Mouse (Mus musculus): ENCODE measurements around the gene Akr1b7. TPM values are rescaled to one million over a fixed set of nuclear protein-coding genes. Genes with fewer than 3 reads are reported as not detected.
A peak's percentile ranks its signal among the peaks of the same experiment; 100 is the strongest.

Akr1b7 gene
- polyA plus RNA-seq, 1 experiment from 2014 or later = 135 TPM

GRCm38 (mm10) chr6:34384701-34385370 lies 27.3 kb upstream of the Akr1b7 start:
- no peaks in the 10 kb centered on the region for H3K9me3 ChIP-seq (ENCODE audit: low read length)
- H3K27me3 ChIP-seq (ENCODE audit: insufficient read depth, low read length) = no peaks in the 10 kb centered on the region
- peak overlapping the region; percentile 93 for H3K4me2 ChIP-seq (replicated peaks; ENCODE audit: low read depth, low read length)
- WGBS = 2% methylated on average over 13 of the region's 13 CpGs
- peak overlapping the region; percentile 78 for H3K27ac ChIP-seq (ENCODE audit: low read length)
- 0 out of 2 replicates have a peak, but pooled peaks cover 14% of the 10 kb centered on the region for H3K36me3 ChIP-seq (ENCODE audit: insufficient read depth, low read length)
- peak overlapping the region; percentile 72 for H3K9ac ChIP-seq (replicated peaks; ENCODE audit: low read length)
- H3K4me3 ChIP-seq (ENCODE audit: low read length) = peak overlapping the region; percentile 72
- peak; percentile 81 for ATAC-seq (ENCODE audit: low FRiP score, low TSS enrichment)
- H3K4me1 ChIP-seq (ENCODE audit: insufficient read depth, low read length) = no peaks in the 10 kb centered on the region

DNA sequence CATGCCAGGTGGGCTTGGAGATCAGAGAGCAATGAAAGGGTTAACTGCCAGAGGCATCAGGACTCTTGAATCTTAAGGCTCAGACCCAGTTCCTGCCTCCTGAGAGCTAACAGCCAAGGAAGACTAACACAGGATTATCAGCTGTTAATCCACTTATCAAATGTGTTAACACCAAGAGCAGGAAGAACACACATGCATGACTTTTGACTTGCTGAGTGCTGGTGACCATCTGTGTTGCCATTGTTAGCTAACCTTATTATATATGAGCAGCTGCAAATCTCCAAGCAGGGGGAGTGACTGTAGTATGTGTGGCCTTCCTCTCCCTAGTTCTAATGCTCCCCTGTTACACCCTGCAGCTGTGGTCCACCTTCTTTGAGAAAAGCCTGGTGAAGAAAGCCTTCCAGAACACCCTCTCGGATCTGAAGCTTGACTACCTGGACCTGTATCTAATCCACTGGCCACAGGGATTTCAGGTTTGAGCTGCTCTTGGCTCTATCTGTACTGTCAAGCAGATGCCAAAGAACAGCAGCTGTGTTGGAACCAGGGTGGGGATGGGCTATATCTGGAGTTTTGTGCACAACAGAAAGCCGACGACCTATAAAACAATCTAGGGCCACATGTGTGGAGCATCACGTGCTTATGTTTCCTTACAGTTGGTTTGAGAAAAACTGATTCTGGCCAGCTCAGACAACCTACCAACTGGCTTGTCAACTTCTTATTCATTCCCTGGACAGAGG lies 23.5 kb upstream of the Akr1b7 start:
- H3K4me3 ChIP-seq (ENCODE audit: low read length) = no peak overlapping the region
- H3K36me3 ChIP-seq (ENCODE audit: insufficient read depth, low read length) = peaks cover 32% of the 10 kb centered on the region
- no peak overlapping the region for H3K9ac ChIP-seq (replicated peaks; ENCODE audit: low read length)
- H3K4me1 ChIP-seq (ENCODE audit: insufficient read depth, low read length) = no peaks in the 10 kb centered on the region
- no peak for ATAC-seq (ENCODE audit: low FRiP score, low TSS enrichment)
- no peaks in the 10 kb centered on the region for H3K27me3 ChIP-seq (ENCODE audit: insufficient read depth, low read length)
- H3K9me3 ChIP-seq (ENCODE audit: low read length) = no peaks in the 10 kb centered on the region
- H3K27ac ChIP-seq (ENCODE audit: low read length) = no peak overlapping the region
- 85% methylated on average over 4 of the region's 4 CpGs for WGBS
- H3K4me2 ChIP-seq (replicated peaks; ENCODE audit: low read depth, low read length) = no peak overlapping the region

GRCm38 (mm10) chr6:34395897-34396296 lies 16.2 kb upstream of the Akr1b7 start:
- Histone ChIP-seq H3K27ac (ENCODE audit: low read length) (no peak overlapping the region), H3K9ac (replicated peaks; ENCODE audit: low read length) (no peak overlapping the region), H3K4me2 (replicated peaks; ENCODE audit: low read depth, low read length) (no peak overlapping the region), H3K4me1 (ENCODE audit: insufficient read depth, low read length) (no peaks in the 10 kb centered on the region; the same call in 1 of the 2 replicates), H3K4me3 (ENCODE audit: low read length) (no peak overlapping the region), H3K36me3 (ENCODE audit: insufficient read depth, low read length) (peaks cover 19% of the 10 kb centered on the region), H3K27me3 (ENCODE audit: insufficient read depth, low read length) (no peaks in the 10 kb centered on the region), H3K9me3 (ENCODE audit: low read length) (no peaks in the 10 kb centered on the region)
- ATAC-seq (ENCODE audit: low FRiP score, low TSS enrichment) = no peak
- WGBS = 55% methylated on average over 5 of the region's 5 CpGs

DNA sequence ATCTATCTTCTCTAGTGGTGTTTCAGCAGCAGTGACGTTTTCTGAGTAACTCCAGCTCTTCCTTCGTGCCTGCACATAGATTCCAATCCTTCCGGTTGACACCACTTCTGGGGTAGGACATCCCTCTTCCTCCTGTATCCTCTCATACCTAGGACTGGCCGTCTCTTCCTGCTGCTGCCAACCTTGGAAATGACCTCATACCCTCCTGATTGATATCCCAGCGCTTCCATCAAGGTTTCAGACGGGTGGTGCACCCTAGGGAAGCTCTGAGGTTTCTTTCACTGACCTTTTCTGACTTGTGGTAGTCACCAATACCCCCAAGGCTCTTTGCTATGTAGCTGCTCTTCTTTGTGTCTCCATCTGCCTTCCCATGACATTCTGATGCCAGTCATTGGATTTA lies 13.7 kb upstream of the Akr1b7 start:
- Histone ChIP-seq H3K27me3 (ENCODE audit: insufficient read depth, low read length) (no peaks in the 10 kb centered on the region), H3K27ac (ENCODE audit: low read length) (no peak overlapping the region), H3K9ac (replicated peaks; ENCODE audit: low read length) (no peak overlapping the region), H3K9me3 (ENCODE audit: low read length) (no peaks in the 10 kb centered on the region), H3K4me2 (replicated peaks; ENCODE audit: low read depth, low read length) (no peak overlapping the region), H3K4me1 (ENCODE audit: insufficient read depth, low read length) (no peaks in the 10 kb centered on the region; the same call in 1 of the 2 replicates), H3K4me3 (ENCODE audit: low read length) (no peak overlapping the region), H3K36me3 (ENCODE audit: insufficient read depth, low read length) (peaks cover 9% of the 10 kb centered on the region; the same call in 1 of the 2 replicates)
- 84% methylated on average over 6 of the region's 6 CpGs for WGBS
- no peak for ATAC-seq (ENCODE audit: low FRiP score, low TSS enrichment)

DNA sequence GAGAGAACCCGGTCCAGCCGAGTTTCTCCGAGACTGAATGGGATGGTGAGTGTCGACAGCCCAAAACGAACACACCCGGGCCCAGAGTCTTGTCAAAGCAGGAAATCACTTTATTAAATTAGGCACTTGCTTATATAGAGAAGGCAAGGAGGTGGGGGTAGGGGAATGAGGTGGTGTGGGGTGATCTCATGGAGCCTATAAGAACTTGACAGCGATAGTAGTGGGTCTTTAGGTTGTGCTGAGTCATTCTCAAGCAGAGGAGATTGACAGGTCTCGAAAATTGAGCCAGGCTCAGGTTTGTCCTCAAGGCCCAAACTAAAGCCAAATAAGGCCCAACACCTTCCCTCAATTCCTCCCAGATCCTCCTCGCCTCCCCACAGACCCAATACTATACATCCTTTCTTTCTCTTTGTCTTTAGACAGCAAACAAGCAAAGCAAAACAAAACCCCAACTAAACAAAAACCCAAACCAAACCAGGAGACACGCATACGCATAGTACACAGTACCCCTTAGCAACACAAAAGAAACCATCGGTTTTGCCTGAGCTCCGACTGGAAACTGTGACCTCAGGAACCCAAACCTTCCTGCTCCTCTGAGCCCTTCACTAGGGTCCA lies 12.4 kb upstream of the Akr1b7 start:
- WGBS = 87% methylated on average over 13 of the region's 13 CpGs
- no peaks in the 10 kb centered on the region; the same call in 1 of the 2 replicates for H3K4me1 ChIP-seq (ENCODE audit: insufficient read depth, low read length)
- H3K36me3 ChIP-seq (ENCODE audit: insufficient read depth, low read length) = peaks cover 5% of the 10 kb centered on the region; the same call in 1 of the 2 replicates
- H3K27ac ChIP-seq (ENCODE audit: low read length) = no peak overlapping the region
- H3K4me3 ChIP-seq (ENCODE audit: low read length) = no peak overlapping the region
- no peak overlapping the region for H3K9ac ChIP-seq (replicated peaks; ENCODE audit: low read length)
- no peaks in the 10 kb centered on the region for H3K9me3 ChIP-seq (ENCODE audit: low read length)
- H3K27me3 ChIP-seq (ENCODE audit: insufficient read depth, low read length) = no peaks in the 10 kb centered on the region
- no peak for ATAC-seq (ENCODE audit: low FRiP score, low TSS enrichment)
- H3K4me2 ChIP-seq (replicated peaks; ENCODE audit: low read depth, low read length) = no peak overlapping the region

- H3K9me3 ChIP-seq (ENCODE audit: low read length) = no peaks in the 10 kb centered on the region
- whole genome bisulfite sequencing = 73% methylated on average over 2 of the region's 2 CpGs
These were observed 11.4 kb upstream of the Akr1b7 start for GRCm38 (mm10) chr6:34400696-34401095.

DNA sequence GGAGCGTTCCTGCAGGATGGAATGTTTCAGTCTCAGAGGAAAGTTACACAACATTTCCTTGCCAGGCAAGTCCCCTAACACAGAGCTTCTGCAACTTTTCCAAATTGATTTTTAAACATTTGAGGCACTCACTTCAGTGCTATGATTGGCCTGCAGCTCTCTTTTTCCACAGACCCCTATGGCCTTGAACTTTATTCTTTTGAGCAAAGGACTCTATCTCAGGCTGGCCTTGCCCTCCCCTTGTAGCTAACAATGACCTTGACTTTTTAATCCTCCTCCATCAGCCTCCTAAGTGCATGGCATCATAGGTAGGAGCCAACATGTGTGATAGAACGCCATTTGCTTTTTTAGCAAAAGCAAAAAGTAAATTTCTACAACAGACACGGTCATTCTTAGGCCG lies 5.4 kb upstream of the Akr1b7 start:
- no peak overlapping the region for H3K9ac ChIP-seq (replicated peaks; ENCODE audit: low read length)
- WGBS = 85% methylated on average over 4 of the region's 4 CpGs
- 0 out of 2 replicates have a peak, but pooled peaks cover 6% of the 10 kb centered on the region for H3K9me3 ChIP-seq (ENCODE audit: low read length)
- H3K4me3 ChIP-seq (ENCODE audit: low read length) = no peak overlapping the region
- H3K4me2 ChIP-seq (replicated peaks; ENCODE audit: low read depth, low read length) = no peak overlapping the region
- H3K4me1 ChIP-seq (ENCODE audit: insufficient read depth, low read length) = no peaks in the 10 kb centered on the region
- no peaks in the 10 kb centered on the region for H3K27me3 ChIP-seq (ENCODE audit: insufficient read depth, low read length)
- no peak for ATAC-seq (ENCODE audit: low FRiP score, low TSS enrichment)
- H3K36me3 ChIP-seq (ENCODE audit: insufficient read depth, low read length) = no peaks in the 10 kb centered on the region
- H3K27ac ChIP-seq (ENCODE audit: low read length) = no peak overlapping the region

More at GRCm38 (mm10) chr6:34400696-34401095, 11.4 kb upstream of the Akr1b7 start:
- Histone ChIP-seq H3K4me2 (replicated peaks; ENCODE audit: low read depth, low read length) (no peak overlapping the region), H3K4me1 (ENCODE audit: insufficient read depth, low read length) (no peaks in the 10 kb centered on the region; the same call in 1 of the 2 replicates), H3K4me3 (ENCODE audit: low read length) (no peak overlapping the region), H3K27me3 (ENCODE audit: insufficient read depth, low read length) (no peaks in the 10 kb centered on the region), H3K36me3 (ENCODE audit: insufficient read depth, low read length) (peaks cover 5% of the 10 kb centered on the region; the same call in 1 of the 2 replicates), H3K27ac (ENCODE audit: low read length) (no peak overlapping the region), H3K9ac (replicated peaks; ENCODE audit: low read length) (no peak overlapping the region)
- no peak for ATAC-seq (ENCODE audit: low FRiP score, low TSS enrichment)

- no peak overlapping the region for H3K4me3 ChIP-seq (ENCODE audit: low read length)
- H3K27ac ChIP-seq (ENCODE audit: low read length) = no peak overlapping the region
- peaks cover 6% of the 10 kb centered on the region; the same call in 1 of the 2 replicates for H3K4me1 ChIP-seq (ENCODE audit: insufficient read depth, low read length)
- H3K36me3 ChIP-seq (ENCODE audit: insufficient read depth, low read length) = no peaks in the 10 kb centered on the region
- H3K4me2 ChIP-seq (replicated peaks; ENCODE audit: low read depth, low read length) = no peak overlapping the region
- 70% methylated on average over 10 of the region's 10 CpGs for WGBS
- H3K9ac ChIP-seq (replicated peaks; ENCODE audit: low read length) = no peak overlapping the region
- no peaks in the 10 kb centered on the region for H3K27me3 ChIP-seq (ENCODE audit: insufficient read depth, low read length)
- ATAC-seq (ENCODE audit: low FRiP score, low TSS enrichment) = no peak
- H3K9me3 ChIP-seq (ENCODE audit: low read length) = 0 out of 2 replicates have a peak, but pooled peaks cover 6% of the 10 kb centered on the region
These were observed 4.7 kb upstream of the Akr1b7 start for GRCm38 (mm10) chr6:34407403-34407802.

GRCm38 (mm10) chr6:34412688-34413087 lies 554 bp downstream of the Akr1b7 start:
- Histone ChIP-seq H3K9ac (replicated peaks; ENCODE audit: low read length) (no peak overlapping the region), H3K9me3 (ENCODE audit: low read length) (no peaks in the 10 kb centered on the region), H3K27me3 (ENCODE audit: insufficient read depth, low read length) (no peaks in the 10 kb centered on the region), H3K36me3 (ENCODE audit: insufficient read depth, low read length) (no peaks in the 10 kb centered on the region), H3K4me2 (replicated peaks; ENCODE audit: low read depth, low read length) (no peak overlapping the region), H3K27ac (ENCODE audit: low read length) (no peak overlapping the region), H3K4me1 (ENCODE audit: insufficient read depth, low read length) (peaks cover 6% of the 10 kb centered on the region; the same call in 1 of the 2 replicates), H3K4me3 (ENCODE audit: low read length) (no peak overlapping the region)
- 83% methylated on average over 1 of the region's 1 CpGs for WGBS
- no peak for ATAC-seq (ENCODE audit: low FRiP score, low TSS enrichment)
